Mouse (Mus musculus): ENCODE data around the gene Pard3b. TPM values are rescaled to one million over a fixed set of nuclear protein-coding genes. Genes with fewer than 3 reads are reported as not detected.
A peak's percentile ranks its signal among the peaks of the same experiment; 100 is the strongest.

Gene Pard3b
- polyA plus RNA-seq, 1 experiment from 2014 or later = 7.5 TPM

- no peak for DNase-seq (ENCODE audit: low spot score)
- 66% methylated on average over 1 of the region's 1 CpGs for WGBS
- Histone ChIP-seq H3K4me1 (peaks cover 30% of the 10 kb centered on the region), H3K36me3 (replicated peaks) (no peaks in the 10 kb centered on the region), H3K27me3 (replicated peaks; ENCODE audit: low read depth, poor library complexity, severe bottlenecking) (0 out of 2 replicates have a peak, but pooled peaks cover 7% of the 10 kb centered on the region), H3K9me3 (no peaks in the 10 kb centered on the region), H3K4me3 (no peak overlapping the region), H3K27ac (replicated peaks) (no peak overlapping the region)
These were observed 47.3 kb downstream of the Pard3b start for GRCm38 (mm10) chr1:61685921-61686320.

DNA sequence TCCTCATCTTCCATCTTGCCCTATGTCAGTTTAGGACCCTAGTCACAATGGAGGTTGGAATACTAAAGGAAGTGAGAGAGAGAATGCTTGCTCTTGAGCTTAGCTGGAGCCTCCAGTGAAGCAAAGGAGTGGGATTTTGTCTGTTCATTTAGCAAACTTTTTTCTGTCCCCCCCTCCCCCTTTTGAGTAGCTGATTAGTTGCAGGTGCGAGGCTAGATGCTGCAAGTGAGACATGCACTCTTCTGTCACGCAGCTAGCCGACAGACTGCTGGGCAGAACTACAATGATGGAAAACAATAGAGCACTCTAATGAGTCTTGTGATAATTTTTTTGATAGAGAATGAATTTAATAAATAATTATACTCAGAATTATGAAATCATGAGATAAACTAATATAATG lies 49.7 kb downstream of the Pard3b start:
- no peak overlapping the region for H3K4me3 ChIP-seq
- 37% methylated on average over 3 of the region's 3 CpGs for WGBS
- no peak overlapping the region for H3K27ac ChIP-seq (replicated peaks)
- H3K4me1 ChIP-seq = peaks cover 30% of the 10 kb centered on the region
- no peaks in the 10 kb centered on the region for H3K36me3 ChIP-seq (replicated peaks)
- H3K27me3 ChIP-seq (replicated peaks; ENCODE audit: low read depth, poor library complexity, severe bottlenecking) = 0 out of 2 replicates have a peak, but pooled peaks cover 7% of the 10 kb centered on the region
- H3K9me3 ChIP-seq = no peaks in the 10 kb centered on the region
- peak; percentile 13 for DNase-seq (ENCODE audit: low spot score)

GRCm38 (mm10) chr1:61698462-61699218 lies 60.0 kb downstream of the Pard3b start:
- no peaks in the 10 kb centered on the region for H3K36me3 ChIP-seq (replicated peaks)
- no peaks in the 10 kb centered on the region for H3K9me3 ChIP-seq
- H3K27me3 ChIP-seq (replicated peaks; ENCODE audit: low read depth, poor library complexity, severe bottlenecking) = no peaks in the 10 kb centered on the region
- 85% methylated on average over 10 of the region's 10 CpGs for WGBS
- no peak overlapping the region for H3K27ac ChIP-seq (replicated peaks)
- no peak for DNase-seq (ENCODE audit: low spot score)
- H3K4me3 ChIP-seq = no peak overlapping the region
- H3K4me1 ChIP-seq = no peaks in the 10 kb centered on the region

GRCm38 (mm10) chr1:61709812-61710211 lies 71.2 kb downstream of the Pard3b start:
- Histone ChIP-seq H3K27me3 (replicated peaks; ENCODE audit: low read depth, poor library complexity, severe bottlenecking) (no peaks in the 10 kb centered on the region), H3K4me3 (no peak overlapping the region), H3K9me3 (no peaks in the 10 kb centered on the region), H3K36me3 (replicated peaks) (no peaks in the 10 kb centered on the region), H3K27ac (replicated peaks) (no peak overlapping the region), H3K4me1 (no peaks in the 10 kb centered on the region)
- no peak for DNase-seq (ENCODE audit: low spot score)
- WGBS = 82% methylated on average over 1 of the region's 1 CpGs

DNA sequence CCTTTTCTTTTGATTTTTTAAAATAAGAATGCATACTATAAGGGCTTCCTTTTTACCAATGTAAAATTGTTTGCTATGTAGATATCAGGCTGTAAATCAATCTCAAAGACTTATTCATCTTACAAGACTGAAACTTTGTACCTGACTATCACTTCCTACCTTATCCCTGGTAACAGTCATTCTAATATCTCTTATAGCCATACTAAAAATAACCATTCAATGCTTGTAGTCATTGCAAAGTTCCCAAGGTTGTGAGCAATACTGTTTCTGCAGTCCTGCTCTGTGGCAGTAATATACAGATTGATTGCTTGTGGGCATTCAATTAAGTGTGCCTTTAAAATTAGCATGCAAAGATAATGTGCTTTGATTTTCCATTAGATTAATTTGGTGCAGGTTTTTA lies 72.9 kb downstream of the Pard3b start:
- Histone ChIP-seq H3K9me3 (no peaks in the 10 kb centered on the region), H3K4me3 (no peak overlapping the region), H3K27me3 (replicated peaks; ENCODE audit: low read depth, poor library complexity, severe bottlenecking) (no peaks in the 10 kb centered on the region), H3K36me3 (replicated peaks) (no peaks in the 10 kb centered on the region), H3K27ac (replicated peaks) (no peak overlapping the region), H3K4me1 (peaks cover 12% of the 10 kb centered on the region; the same call in 1 of the 2 replicates)
- no peak for DNase-seq (ENCODE audit: low spot score)

DNA sequence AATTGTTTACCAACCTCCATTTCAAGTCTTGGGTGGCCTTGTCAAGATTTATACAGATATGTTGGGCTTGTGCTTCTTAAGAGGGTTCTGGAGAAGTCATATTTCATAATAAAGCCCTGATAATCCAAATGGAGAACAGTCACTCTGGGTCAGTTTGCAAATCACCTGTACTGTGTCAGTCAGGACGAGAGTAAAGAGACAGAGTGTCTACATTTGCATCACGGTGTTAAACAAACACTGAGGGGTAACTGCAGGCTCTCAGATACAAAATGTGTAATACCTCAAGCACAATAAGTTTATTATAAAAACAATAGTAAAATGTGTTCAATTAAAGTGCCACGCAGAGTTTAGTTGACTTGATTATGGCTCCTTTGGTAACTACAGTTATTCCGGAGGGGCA lies 91.0 kb downstream of the Pard3b start:
- Histone ChIP-seq H3K4me1 (no peaks in the 10 kb centered on the region), H3K9me3 (no peaks in the 10 kb centered on the region), H3K36me3 (replicated peaks) (no peaks in the 10 kb centered on the region), H3K27me3 (replicated peaks; ENCODE audit: low read depth, poor library complexity, severe bottlenecking) (no peaks in the 10 kb centered on the region), H3K4me3 (no peak overlapping the region), H3K27ac (replicated peaks) (no peak overlapping the region)
- no peak for DNase-seq (ENCODE audit: low spot score)
- 75% methylated on average over 4 of the region's 4 CpGs for WGBS

- Histone ChIP-seq H3K27me3 (replicated peaks; ENCODE audit: low read depth, poor library complexity, severe bottlenecking) (no peaks in the 10 kb centered on the region), H3K27ac (replicated peaks) (no peak overlapping the region), H3K36me3 (replicated peaks) (no peaks in the 10 kb centered on the region), H3K9me3 (no peaks in the 10 kb centered on the region), H3K4me3 (no peak overlapping the region), H3K4me1 (no peaks in the 10 kb centered on the region)
- 93% methylated on average over 1 of the region's 1 CpGs for WGBS
- DNase-seq (ENCODE audit: low spot score) = no peak
These were observed 97.9 kb downstream of the Pard3b start for GRCm38 (mm10) chr1:61736550-61736949.

DNA sequence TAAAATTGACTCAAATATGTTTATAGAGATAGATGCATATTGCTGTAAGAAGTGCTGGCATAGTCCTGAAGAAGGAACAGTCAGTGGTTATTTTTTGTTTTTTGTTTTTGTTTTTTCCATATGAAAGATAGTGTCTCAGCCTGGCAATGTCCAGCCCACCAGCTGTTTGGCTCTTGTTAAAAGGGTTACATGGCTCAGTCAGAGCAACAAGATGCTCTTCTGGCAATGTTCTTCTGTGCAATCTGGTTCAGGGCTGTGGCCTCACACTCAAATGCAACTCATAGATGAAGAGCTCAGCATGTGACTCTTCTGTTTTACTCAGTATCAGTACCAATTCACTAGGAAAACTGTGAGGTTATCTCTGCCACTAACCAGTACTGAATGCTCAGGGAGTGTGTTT lies 104.2 kb downstream of the Pard3b start:
- H3K9me3 ChIP-seq = no peaks in the 10 kb centered on the region
- no peaks in the 10 kb centered on the region for H3K36me3 ChIP-seq (replicated peaks)
- no peak overlapping the region for H3K27ac ChIP-seq (replicated peaks)
- no peaks in the 10 kb centered on the region for H3K4me1 ChIP-seq
- no peaks in the 10 kb centered on the region for H3K27me3 ChIP-seq (replicated peaks; ENCODE audit: low read depth, poor library complexity, severe bottlenecking)
- no peak for DNase-seq (ENCODE audit: low spot score)
- H3K4me3 ChIP-seq = no peak overlapping the region

GRCm38 (mm10) chr1:61747481-61747880 lies 108.9 kb downstream of the Pard3b start:
- H3K9me3 ChIP-seq = no peaks in the 10 kb centered on the region
- no peaks in the 10 kb centered on the region for H3K27me3 ChIP-seq (replicated peaks; ENCODE audit: low read depth, poor library complexity, severe bottlenecking)
- no peak for DNase-seq (ENCODE audit: low spot score)
- no peaks in the 10 kb centered on the region for H3K36me3 ChIP-seq (replicated peaks)
- H3K4me3 ChIP-seq = no peak overlapping the region
- H3K27ac ChIP-seq (replicated peaks) = no peak overlapping the region
- no peaks in the 10 kb centered on the region for H3K4me1 ChIP-seq

GRCm38 (mm10) chr1:61751008-61751407 lies 112.4 kb downstream of the Pard3b start:
- H3K4me3 ChIP-seq = no peak overlapping the region
- H3K27me3 ChIP-seq (replicated peaks; ENCODE audit: low read depth, poor library complexity, severe bottlenecking) = no peaks in the 10 kb centered on the region
- 92% methylated on average over 1 of the region's 1 CpGs for WGBS
- no peak for DNase-seq (ENCODE audit: low spot score)
- H3K36me3 ChIP-seq (replicated peaks) = no peaks in the 10 kb centered on the region
- H3K27ac ChIP-seq (replicated peaks) = no peak overlapping the region
- no peaks in the 10 kb centered on the region for H3K9me3 ChIP-seq
- H3K4me1 ChIP-seq = no peaks in the 10 kb centered on the region

- Histone ChIP-seq H3K4me1 (no peaks in the 10 kb centered on the region), H3K27me3 (replicated peaks; ENCODE audit: low read depth, poor library complexity, severe bottlenecking) (no peaks in the 10 kb centered on the region), H3K36me3 (replicated peaks) (no peaks in the 10 kb centered on the region), H3K9me3 (no peaks in the 10 kb centered on the region), H3K27ac (replicated peaks) (no peak overlapping the region), H3K4me3 (no peak overlapping the region)
- WGBS = 86% methylated on average over 1 of the region's 1 CpGs
- no peak for DNase-seq (ENCODE audit: low spot score)
These were observed 118.1 kb downstream of the Pard3b start for GRCm38 (mm10) chr1:61756771-61757170.

- DNase-seq (ENCODE audit: low spot score) = peak; percentile 71
- Histone ChIP-seq H3K27me3 (replicated peaks; ENCODE audit: low read depth, poor library complexity, severe bottlenecking) (no peaks in the 10 kb centered on the region), H3K36me3 (replicated peaks) (no peaks in the 10 kb centered on the region), H3K4me3 (no peak overlapping the region), H3K27ac (replicated peaks) (no peak overlapping the region), H3K9me3 (no peaks in the 10 kb centered on the region), H3K4me1 (no peaks in the 10 kb centered on the region)
These were observed 132.6 kb downstream of the Pard3b start for GRCm38 (mm10) chr1:61771213-61771612.

- H3K4me1 ChIP-seq = no peaks in the 10 kb centered on the region
- no peaks in the 10 kb centered on the region for H3K36me3 ChIP-seq (replicated peaks)
- H3K27me3 ChIP-seq (replicated peaks; ENCODE audit: low read depth, poor library complexity, severe bottlenecking) = no peaks in the 10 kb centered on the region
- no peak overlapping the region for H3K4me3 ChIP-seq
- no peak overlapping the region for H3K27ac ChIP-seq (replicated peaks)
- DNase-seq (ENCODE audit: low spot score) = no peak
- no peaks in the 10 kb centered on the region for H3K9me3 ChIP-seq
These were observed 140.1 kb downstream of the Pard3b start for GRCm38 (mm10) chr1:61778731-61779130.
